Mouse (Mus musculus): Measurements from ENCODE around the gene Rrh. TPM values are rescaled to one million over a fixed set of nuclear protein-coding genes. Genes with fewer than 3 reads are reported as not detected.
A peak's percentile ranks its signal among the peaks of the same experiment; 100 is the strongest.

The Rrh gene
- total RNA-seq (2014; rRNA removed; ENCODE audit: low replicate concordance) = not detected in 2 replicates
- 0.11 TPM in 1 of 2 replicates, not detected in the other for polyA plus RNA-seq (2015; fragmentation: Nextera tagmentation; extraction: Ambion mirVana)

DNA sequence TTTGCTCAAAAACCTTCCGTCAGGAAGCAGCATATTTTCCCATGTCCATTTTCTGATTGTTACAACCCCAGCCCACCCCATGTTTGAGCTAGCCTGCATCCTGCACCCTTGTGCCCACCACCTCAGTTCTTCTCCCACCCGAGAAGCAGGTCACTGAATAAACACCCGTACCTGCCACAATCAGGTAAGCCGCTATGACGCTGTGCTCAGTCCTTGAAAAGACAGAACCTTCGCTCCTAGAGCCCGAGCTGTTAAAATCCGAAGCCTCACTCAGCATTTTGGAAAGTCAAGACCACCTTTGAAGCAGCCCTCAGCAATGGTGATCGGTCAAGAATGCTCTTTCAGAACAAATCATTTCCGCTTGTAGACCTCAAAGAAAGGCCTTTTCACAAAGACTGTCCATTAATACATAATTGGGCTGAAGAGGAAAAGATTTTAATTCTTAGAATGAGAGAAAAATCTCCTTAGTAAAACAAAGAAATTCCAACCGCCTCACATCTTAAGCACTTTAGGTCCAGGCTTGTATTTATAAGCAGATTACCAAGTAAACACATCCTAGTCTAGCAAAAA lies at the start of gene Rrh:
TSS of gene Rrh (minus strand) at position 382 of the 570 bp plus-strand sequence.
- Histone ChIP-seq H3K4me2 (ENCODE audit: low read depth, low read length) (no peak within 1 kb of the TSS), H3K4me1 (ENCODE audit: control insufficient read depth, insufficient read depth) (no peaks in the 10 kb centered on the region), H3K27ac (ENCODE audit: low read depth) (no peak within 1 kb of the TSS), H3K9ac (replicated peaks; ENCODE audit: low read depth, low read length) (no peak within 1 kb of the TSS), H3K9me3 (replicated peaks; ENCODE audit: control insufficient read depth, low read length) (no peaks in the 10 kb centered on the region), H3K27me3 (ENCODE audit: control insufficient read depth, insufficient read depth, low read length) (no peaks in the 10 kb centered on the region), H3K36me3 (replicated peaks; ENCODE audit: control insufficient read depth, insufficient read depth, low read length) (peaks cover 29% of the 10 kb centered on the region), H3K4me3 (ENCODE audit: low read depth, low read length) (no peak within 1 kb of the TSS)
- TF ChIP-seq CTCF (IDR thresholded peaks at IDR 0.05; ENCODE audit: low read depth) = no peak
- no peak for TF ChIP-seq EP300 (IDR thresholded peaks at IDR 0.05; ENCODE audit: low read depth)
- WGBS = 93% methylated on average over 11 of the region's 11 CpGs
- DNase-seq (ENCODE audit: low spot score) (no peak), ATAC-seq (ENCODE audit: insufficient read depth, low read depth) (no peak)

DNA sequence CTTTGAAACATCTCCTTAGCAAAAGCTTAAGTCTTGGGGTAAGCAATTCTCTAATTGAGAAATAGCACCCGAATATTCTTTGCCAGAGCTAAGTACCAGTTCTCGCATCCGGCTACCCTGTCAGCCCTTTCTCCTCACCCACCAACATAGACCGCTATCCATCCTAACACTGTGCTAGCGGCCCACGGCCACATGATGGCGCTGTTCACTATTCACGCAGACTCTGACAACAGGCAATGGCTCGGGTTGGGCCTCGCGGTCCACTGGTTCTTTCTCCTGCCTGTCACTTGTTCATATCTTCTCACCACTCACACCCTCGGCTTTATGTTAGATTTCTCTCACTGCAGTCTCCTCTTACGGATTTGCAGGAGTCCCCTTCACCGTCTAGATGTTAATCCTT lies 41.3 kb upstream of the Rrh start:
- Histone ChIP-seq H3K36me3 (replicated peaks; ENCODE audit: control insufficient read depth, insufficient read depth, low read length) (no peaks in the 10 kb centered on the region), H3K4me3 (ENCODE audit: low read depth, low read length) (no peak overlapping the region), H3K9me3 (replicated peaks; ENCODE audit: control insufficient read depth, low read length) (peaks cover 8% of the 10 kb centered on the region), H3K4me2 (ENCODE audit: low read depth, low read length) (no peak overlapping the region), H3K27ac (ENCODE audit: low read depth) (no peak overlapping the region), H3K9ac (replicated peaks; ENCODE audit: low read depth, low read length) (no peak overlapping the region), H3K27me3 (ENCODE audit: control insufficient read depth, insufficient read depth, low read length) (no peaks in the 10 kb centered on the region), H3K4me1 (ENCODE audit: control insufficient read depth, insufficient read depth) (no peaks in the 10 kb centered on the region)
- 41% methylated on average over 14 of the region's 14 CpGs for WGBS
- DNase-seq (ENCODE audit: low spot score) (peak; percentile 21), ATAC-seq (ENCODE audit: insufficient read depth, low read depth) (no peak)
- TF ChIP-seq CTCF (IDR thresholded peaks at IDR 0.05; ENCODE audit: low read depth) = peak; percentile 62
- no peak for TF ChIP-seq EP300 (IDR thresholded peaks at IDR 0.05; ENCODE audit: low read depth)

DNA sequence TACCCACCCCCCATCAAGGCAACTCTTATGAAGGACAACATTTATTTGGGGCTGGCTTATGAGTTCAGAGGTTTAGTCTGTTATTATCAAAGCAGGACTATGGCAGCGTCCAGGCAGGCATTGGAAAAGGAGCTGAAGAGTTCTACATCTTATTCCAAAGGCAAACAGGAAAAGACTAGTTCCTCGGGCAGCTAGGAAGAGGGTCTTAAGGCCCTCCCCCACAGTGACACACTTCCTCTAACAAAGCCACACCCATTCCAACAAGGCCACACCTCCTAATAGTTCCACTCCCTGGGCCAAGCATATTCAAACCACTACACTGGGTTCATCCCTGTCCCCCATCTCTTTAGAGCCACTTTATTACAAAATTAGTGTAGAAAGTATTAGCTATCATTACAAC lies 40.2 kb upstream of the Rrh start:
- Histone ChIP-seq H3K9me3 (replicated peaks; ENCODE audit: control insufficient read depth, low read length) (peaks cover 12% of the 10 kb centered on the region), H3K4me2 (ENCODE audit: low read depth, low read length) (no peak overlapping the region), H3K27me3 (ENCODE audit: control insufficient read depth, insufficient read depth, low read length) (no peaks in the 10 kb centered on the region), H3K4me3 (ENCODE audit: low read depth, low read length) (no peak overlapping the region), H3K27ac (ENCODE audit: low read depth) (no peak overlapping the region), H3K9ac (replicated peaks; ENCODE audit: low read depth, low read length) (no peak overlapping the region), H3K4me1 (ENCODE audit: control insufficient read depth, insufficient read depth) (no peaks in the 10 kb centered on the region), H3K36me3 (replicated peaks; ENCODE audit: control insufficient read depth, insufficient read depth, low read length) (no peaks in the 10 kb centered on the region)
- WGBS = 55% methylated on average over 2 of the region's 2 CpGs
- ATAC-seq (ENCODE audit: insufficient read depth, low read depth) (no peak), DNase-seq (ENCODE audit: low spot score) (no peak)
- TF ChIP-seq EP300 (IDR thresholded peaks at IDR 0.05; ENCODE audit: low read depth) (no peak), CTCF (IDR thresholded peaks at IDR 0.05; ENCODE audit: low read depth) (no peak)

DNA sequence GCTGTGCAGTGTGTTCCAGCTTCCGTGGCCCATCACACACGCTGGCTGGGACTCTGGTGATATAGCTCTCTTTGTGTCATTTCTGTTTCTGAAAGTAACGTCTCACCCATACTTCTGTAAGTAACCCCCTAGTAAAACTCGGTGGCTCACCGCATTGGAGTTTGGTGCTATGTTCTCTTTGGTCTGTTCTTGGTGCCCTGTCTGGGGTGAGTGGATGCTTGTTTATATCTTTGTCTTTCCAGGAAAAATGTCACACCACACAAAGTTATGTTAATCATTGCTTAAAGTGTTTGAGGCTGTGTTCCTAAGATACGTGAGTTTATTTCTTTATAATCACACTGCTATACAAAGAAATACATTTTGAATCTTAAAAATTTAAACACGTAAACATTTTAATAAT lies 24.5 kb upstream of the Rrh start:
- Histone ChIP-seq H3K9ac (replicated peaks; ENCODE audit: low read depth, low read length) (no peak overlapping the region), H3K27ac (ENCODE audit: low read depth) (no peak overlapping the region), H3K9me3 (replicated peaks; ENCODE audit: control insufficient read depth, low read length) (no peaks in the 10 kb centered on the region), H3K36me3 (replicated peaks; ENCODE audit: control insufficient read depth, insufficient read depth, low read length) (no peaks in the 10 kb centered on the region), H3K4me3 (ENCODE audit: low read depth, low read length) (no peak overlapping the region), H3K4me1 (ENCODE audit: control insufficient read depth, insufficient read depth) (no peaks in the 10 kb centered on the region), H3K27me3 (ENCODE audit: control insufficient read depth, insufficient read depth, low read length) (no peaks in the 10 kb centered on the region), H3K4me2 (ENCODE audit: low read depth, low read length) (no peak overlapping the region)
- ATAC-seq (ENCODE audit: insufficient read depth, low read depth) (no peak), DNase-seq (ENCODE audit: low spot score) (no peak)
- TF ChIP-seq EP300 (IDR thresholded peaks at IDR 0.05; ENCODE audit: low read depth) (no peak), CTCF (IDR thresholded peaks at IDR 0.05; ENCODE audit: low read depth) (no peak)
- 79% methylated on average over 7 of the region's 7 CpGs for WGBS

DNA sequence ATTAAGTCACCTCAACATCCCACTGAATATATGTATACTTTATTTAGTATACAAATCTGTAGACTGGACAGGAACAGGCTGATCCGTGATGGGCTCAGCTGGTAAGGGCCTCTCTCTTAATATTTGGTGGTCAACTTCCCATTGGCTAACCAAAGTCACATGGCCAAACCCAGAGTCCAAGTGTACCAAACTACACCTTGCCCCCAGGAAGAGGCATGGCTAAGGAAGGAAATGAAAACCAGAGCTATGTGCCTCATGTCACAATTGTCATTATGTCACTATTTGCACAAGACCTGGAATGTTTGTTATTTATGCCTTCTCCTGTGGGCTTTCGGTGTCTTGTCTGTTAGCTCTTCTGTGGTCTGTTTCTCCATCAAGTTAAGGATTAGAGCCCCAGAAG lies 23.5 kb upstream of the Rrh start:
- TF ChIP-seq CTCF (IDR thresholded peaks at IDR 0.05; ENCODE audit: low read depth) = no peak
- no peak for TF ChIP-seq EP300 (IDR thresholded peaks at IDR 0.05; ENCODE audit: low read depth)
- Histone ChIP-seq H3K4me3 (ENCODE audit: low read depth, low read length) (no peak overlapping the region), H3K27ac (ENCODE audit: low read depth) (no peak overlapping the region), H3K36me3 (replicated peaks; ENCODE audit: control insufficient read depth, insufficient read depth, low read length) (no peaks in the 10 kb centered on the region), H3K4me1 (ENCODE audit: control insufficient read depth, insufficient read depth) (no peaks in the 10 kb centered on the region), H3K27me3 (ENCODE audit: control insufficient read depth, insufficient read depth, low read length) (no peaks in the 10 kb centered on the region), H3K9me3 (replicated peaks; ENCODE audit: control insufficient read depth, low read length) (no peaks in the 10 kb centered on the region), H3K9ac (replicated peaks; ENCODE audit: low read depth, low read length) (no peak overlapping the region), H3K4me2 (ENCODE audit: low read depth, low read length) (no peak overlapping the region)
- 77% methylated on average over 2 of the region's 2 CpGs for WGBS
- DNase-seq (ENCODE audit: low spot score) (no peak), ATAC-seq (ENCODE audit: insufficient read depth, low read depth) (no peak)

DNA sequence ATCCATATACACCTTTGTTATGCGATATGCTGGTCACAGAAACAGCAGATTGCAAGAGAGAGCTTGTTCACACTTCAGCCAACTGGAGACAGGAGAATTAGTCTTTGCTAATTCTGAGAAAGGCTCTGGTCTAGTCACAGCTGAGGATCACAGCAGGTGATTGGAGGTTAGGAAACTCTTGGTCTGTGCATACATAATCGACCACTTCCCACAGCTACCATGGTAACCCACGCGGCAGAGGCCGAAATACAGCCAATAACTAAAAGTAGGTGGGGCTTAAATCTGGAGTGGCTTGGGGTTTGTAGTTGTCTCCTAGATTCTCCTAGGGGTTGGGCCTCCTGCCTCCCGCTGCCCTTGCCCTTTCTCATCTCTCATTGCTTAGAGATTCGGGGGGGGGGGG lies 15.6 kb upstream of the Rrh start:
- DNase-seq (ENCODE audit: low spot score) (no peak), ATAC-seq (ENCODE audit: insufficient read depth, low read depth) (no peak)
- H3K27ac ChIP-seq (ENCODE audit: low read depth) = no peak overlapping the region
- H3K4me2 ChIP-seq (ENCODE audit: low read depth, low read length) = no peak overlapping the region
- no peaks in the 10 kb centered on the region for H3K27me3 ChIP-seq (ENCODE audit: control insufficient read depth, insufficient read depth, low read length)
- no peaks in the 10 kb centered on the region for H3K4me1 ChIP-seq (ENCODE audit: control insufficient read depth, insufficient read depth)
- no peaks in the 10 kb centered on the region for H3K36me3 ChIP-seq (replicated peaks; ENCODE audit: control insufficient read depth, insufficient read depth, low read length)
- H3K4me3 ChIP-seq (ENCODE audit: low read depth, low read length) = no peak overlapping the region
- H3K9me3 ChIP-seq (replicated peaks; ENCODE audit: control insufficient read depth, low read length) = no peaks in the 10 kb centered on the region
- 54% methylated on average over 7 of the region's 7 CpGs for WGBS
- no peak overlapping the region for H3K9ac ChIP-seq (replicated peaks; ENCODE audit: low read depth, low read length)
- no peak for TF ChIP-seq CTCF (IDR thresholded peaks at IDR 0.05; ENCODE audit: low read depth)

All from heart, postnatal 0 days (tissue).